Mouse (Mus musculus): ENCODE results near the gene Zfp111. TPM values are rescaled to one million over a fixed set of nuclear protein-coding genes. Genes with fewer than 3 reads are reported as not detected.
A peak's percentile ranks its signal among the peaks of the same experiment; 100 is the strongest.

Zfp111 gene
- polyA plus RNA-seq, 1 experiment from 2014 or later = 13.8 TPM

GRCm38 (mm10) chr7:24175337-24175711 lies 35.9 kb downstream of the Zfp111 start:
- DNase-seq (ENCODE audit: low spot score) = no peak
- peak overlapping the region; percentile 45 for H3K4me2 ChIP-seq (ENCODE audit: low read depth, low read length)
- no peak overlapping the region for H3K27ac ChIP-seq (replicated peaks; ENCODE audit: low read depth, low read length)
- H3K9ac ChIP-seq (replicated peaks; ENCODE audit: low read length) = peak overlapping the region; percentile 79
- no peaks in the 10 kb centered on the region for H3K4me1 ChIP-seq (ENCODE audit: control insufficient read depth, insufficient read depth, low read length)
- H3K27me3 ChIP-seq (ENCODE audit: control insufficient read depth, insufficient read depth, low read length) = no peaks in the 10 kb centered on the region
- peak; percentile 30; the same call in 1 of the 2 replicates for ATAC-seq (replicated peaks; ENCODE audit: insufficient number of reproducible peaks, low FRiP score, low TSS enrichment, low read depth)
- WGBS = 61% methylated on average over 6 of the region's 6 CpGs
- H3K4me3 ChIP-seq (ENCODE audit: low read depth, low read length) = peak overlapping the region; percentile 55
- H3K9me3 ChIP-seq (replicated peaks; ENCODE audit: control insufficient read depth, low read length) = no peaks in the 10 kb centered on the region
- no peaks in the 10 kb centered on the region for H3K36me3 ChIP-seq (replicated peaks; ENCODE audit: control insufficient read depth, insufficient read depth, low read depth, low read length)

GRCm38 (mm10) chr7:24174618-24175336 lies 36.5 kb downstream of the Zfp111 start, which contains the start of gene Zfp114:
Zfp114 (plus strand) TSS chr7:24175060.
- H3K27ac ChIP-seq (replicated peaks; ENCODE audit: low read depth, low read length) = no peak within 1 kb of the TSS
- 16% methylated on average over 23 of the region's 23 CpGs for WGBS
- H3K27me3 ChIP-seq (ENCODE audit: control insufficient read depth, insufficient read depth, low read length) = no peaks in the 10 kb centered on the region
- no peaks in the 10 kb centered on the region for H3K36me3 ChIP-seq (replicated peaks; ENCODE audit: control insufficient read depth, insufficient read depth, low read depth, low read length)
- H3K4me3 ChIP-seq (ENCODE audit: low read depth, low read length) = peak within 1 kb of the TSS; percentile 55
- H3K4me2 ChIP-seq (ENCODE audit: low read depth, low read length) = peak within 1 kb of the TSS; percentile 45
- no peaks in the 10 kb centered on the region for H3K4me1 ChIP-seq (ENCODE audit: control insufficient read depth, insufficient read depth, low read length)
- DNase-seq (ENCODE audit: low spot score) = peak; percentile 87
- ATAC-seq (replicated peaks; ENCODE audit: insufficient number of reproducible peaks, low FRiP score, low TSS enrichment, low read depth) = peak; percentile 89
- peak within 1 kb of the TSS; percentile 79 for H3K9ac ChIP-seq (replicated peaks; ENCODE audit: low read length)
- H3K9me3 ChIP-seq (replicated peaks; ENCODE audit: control insufficient read depth, low read length) = no peaks in the 10 kb centered on the region

GRCm38 (mm10) chr7:24172191-24172590 lies 39.1 kb downstream of the Zfp111 start:
- H3K9me3 ChIP-seq (replicated peaks; ENCODE audit: control insufficient read depth, low read length) = no peaks in the 10 kb centered on the region
- DNase-seq (ENCODE audit: low spot score) (no peak), ATAC-seq (replicated peaks; ENCODE audit: insufficient number of reproducible peaks, low FRiP score, low TSS enrichment, low read depth) (no peak)
- H3K9ac ChIP-seq (replicated peaks; ENCODE audit: low read length) = no peak overlapping the region
- no peaks in the 10 kb centered on the region for H3K36me3 ChIP-seq (replicated peaks; ENCODE audit: control insufficient read depth, insufficient read depth, low read depth, low read length)
- WGBS = 71% methylated on average over 4 of the region's 4 CpGs
- no peaks in the 10 kb centered on the region for H3K4me1 ChIP-seq (ENCODE audit: control insufficient read depth, insufficient read depth, low read length)
- no peak overlapping the region for H3K4me3 ChIP-seq (ENCODE audit: low read depth, low read length)
- no peak overlapping the region for H3K27ac ChIP-seq (replicated peaks; ENCODE audit: low read depth, low read length)
- H3K27me3 ChIP-seq (ENCODE audit: control insufficient read depth, insufficient read depth, low read length) = no peaks in the 10 kb centered on the region
- no peak overlapping the region for H3K4me2 ChIP-seq (ENCODE audit: low read depth, low read length)

GRCm38 (mm10) chr7:24153272-24153671 lies 58.0 kb downstream of the Zfp111 start:
- ATAC-seq (replicated peaks; ENCODE audit: insufficient number of reproducible peaks, low FRiP score, low TSS enrichment, low read depth) (no peak), DNase-seq (ENCODE audit: low spot score) (peak; percentile 39)
- H3K36me3 ChIP-seq (replicated peaks; ENCODE audit: control insufficient read depth, insufficient read depth, low read depth, low read length) = no peaks in the 10 kb centered on the region
- no peak overlapping the region for H3K4me3 ChIP-seq (ENCODE audit: low read depth, low read length)
- H3K4me2 ChIP-seq (ENCODE audit: low read depth, low read length) = no peak overlapping the region
- H3K27me3 ChIP-seq (ENCODE audit: control insufficient read depth, insufficient read depth, low read length) = no peaks in the 10 kb centered on the region
- H3K27ac ChIP-seq (replicated peaks; ENCODE audit: low read depth, low read length) = no peak overlapping the region
- WGBS = 14% methylated on average over 1 of the region's 1 CpGs
- H3K9ac ChIP-seq (replicated peaks; ENCODE audit: low read length) = no peak overlapping the region
- H3K9me3 ChIP-seq (replicated peaks; ENCODE audit: control insufficient read depth, low read length) = no peaks in the 10 kb centered on the region
- H3K4me1 ChIP-seq (ENCODE audit: control insufficient read depth, insufficient read depth, low read length) = no peaks in the 10 kb centered on the region

Other genes with a start within 250 kb of the Zfp111 start
- not detected in 2 replicates for gene Vmn1r181, start 236.8 kb downstream of the Zfp111 start, polyA plus RNA-seq (2014; fragmentation: Nextera tagmentation; extraction: Ambion mirVana)
- gene V1rd19, start 209.8 kb downstream of the Zfp111 start, polyA plus RNA-seq (2014; fragmentation: Nextera tagmentation; extraction: Ambion mirVana) = not detected in 2 replicates
- gene Vmn1r183, start 158.2 kb downstream of the Zfp111 start, polyA plus RNA-seq (2014; fragmentation: Nextera tagmentation; extraction: Ambion mirVana) = not detected in 2 replicates
- 32.5 and 32.7 TPM in 2 replicates for gene Zfp180, start 129.5 kb downstream of the Zfp111 start, polyA plus RNA-seq (2014; fragmentation: Nextera tagmentation; extraction: Ambion mirVana)
- 4.3 and 4.4 TPM in 2 replicates for gene Zfp112, start 99.1 kb downstream of the Zfp111 start, polyA plus RNA-seq (2014; fragmentation: Nextera tagmentation; extraction: Ambion mirVana)
- 16.7 and 17.3 TPM in 2 replicates for gene Zfp235, start 77.3 kb downstream of the Zfp111 start, polyA plus RNA-seq (2014; fragmentation: Nextera tagmentation; extraction: Ambion mirVana)
- 3.7 TPM in 2 replicates for gene Zfp114, start 36.4 kb downstream of the Zfp111 start, polyA plus RNA-seq (2014; fragmentation: Nextera tagmentation; extraction: Ambion mirVana)
- 5.1 and 5.7 TPM in 2 replicates for gene Zfp109, start 26.1 kb upstream of the Zfp111 start, polyA plus RNA-seq (2014; fragmentation: Nextera tagmentation; extraction: Ambion mirVana)
- gene Zfp108, start 43.4 kb upstream of the Zfp111 start, polyA plus RNA-seq (2014; fragmentation: Nextera tagmentation; extraction: Ambion mirVana) = 3.8 and 4.0 TPM in 2 replicates
- gene Zfp93, start 59.0 kb upstream of the Zfp111 start, polyA plus RNA-seq (2014; fragmentation: Nextera tagmentation; extraction: Ambion mirVana) = 9.8 and 11.7 TPM in 2 replicates
- gene Zfp61, start 89.8 kb upstream of the Zfp111 start, polyA plus RNA-seq (2014; fragmentation: Nextera tagmentation; extraction: Ambion mirVana) = 48.0 and 58.8 TPM in 2 replicates
- 10.7 and 15.2 TPM in 2 replicates for gene Zfp94, start 105.2 kb upstream of the Zfp111 start, polyA plus RNA-seq (2014; fragmentation: Nextera tagmentation; extraction: Ambion mirVana)
- not detected in 2 replicates for gene Tescl, start 122.5 kb upstream of the Zfp111 start, polyA plus RNA-seq (2014; fragmentation: Nextera tagmentation; extraction: Ambion mirVana)
- not detected in 2 replicates for gene Lypd5, start 137.8 kb upstream of the Zfp111 start, polyA plus RNA-seq (2014; fragmentation: Nextera tagmentation; extraction: Ambion mirVana)
- 2.2 and 2.3 TPM in 2 replicates for gene Kcnn4, start 158.8 kb upstream of the Zfp111 start, polyA plus RNA-seq (2014; fragmentation: Nextera tagmentation; extraction: Ambion mirVana)
- 13.8 and 18.6 TPM in 2 replicates for gene Smg9, start 188.2 kb upstream of the Zfp111 start, polyA plus RNA-seq (2014; fragmentation: Nextera tagmentation; extraction: Ambion mirVana)
- gene Irgc1, start 240.9 kb upstream of the Zfp111 start, polyA plus RNA-seq (2014; fragmentation: Nextera tagmentation; extraction: Ambion mirVana) = not detected in 2 replicates

Measured in embryonic facial prominence, embryonic 11.5 days (tissue).